Mouse (Mus musculus): Measurements from ENCODE around the gene Vps35l.
A peak's percentile ranks its signal among the peaks of the same experiment; 100 is the strongest.

Gene Vps35l

GRCm38 (mm10) chr7:118817741-118818140, 77.7 kb downstream of the Vps35l start:
- DNase-seq (ENCODE audit: extremely low read depth, low read depth, low spot score) = no peak

GRCm38 (mm10) chr7:118819666-118820065, 79.6 kb downstream of the Vps35l start:
- DNase-seq (ENCODE audit: extremely low read depth, low read depth, low spot score) = no peak

GRCm38 (mm10) chr7:118821356-118821755, 81.3 kb downstream of the Vps35l start:
- no peak for DNase-seq (ENCODE audit: extremely low read depth, low read depth, low spot score)

- no peak for DNase-seq (ENCODE audit: extremely low read depth, low read depth, low spot score)
Measured at GRCm38 (mm10) chr7:118821887-118822556, 82.0 kb downstream of the Vps35l start.

- no peak for DNase-seq (ENCODE audit: extremely low read depth, low read depth, low spot score)
Measured at GRCm38 (mm10) chr7:118824451-118824850, 84.4 kb downstream of the Vps35l start.

GRCm38 (mm10) chr7:118827975-118828416, 88.0 kb downstream of the Vps35l start:
- no peak for DNase-seq (ENCODE audit: extremely low read depth, low read depth, low spot score)

- DNase-seq (ENCODE audit: extremely low read depth, low read depth, low spot score) = no peak
Measured at GRCm38 (mm10) chr7:118837901-118838300, 97.9 kb downstream of the Vps35l start.

- peak; percentile 68 for DNase-seq (ENCODE audit: extremely low read depth, low read depth, low spot score)
Measured at GRCm38 (mm10) chr7:118841030-118841745, 101.2 kb downstream of the Vps35l start.

- no peak for DNase-seq (ENCODE audit: extremely low read depth, low read depth, low spot score)
Measured at GRCm38 (mm10) chr7:118841796-118842195, 101.8 kb downstream of the Vps35l start.

- no peak for DNase-seq (ENCODE audit: extremely low read depth, low read depth, low spot score)
Measured at GRCm38 (mm10) chr7:118842938-118843337, 102.9 kb downstream of the Vps35l start.

- DNase-seq (ENCODE audit: extremely low read depth, low read depth, low spot score) = no peak
Measured at GRCm38 (mm10) chr7:118845141-118845540, 105.1 kb downstream of the Vps35l start.

- no peak for DNase-seq (ENCODE audit: extremely low read depth, low read depth, low spot score)
Measured at GRCm38 (mm10) chr7:118846329-118846728, 106.3 kb downstream of the Vps35l start.

GRCm38 (mm10) chr7:118848796-118849195, 108.8 kb downstream of the Vps35l start:
- DNase-seq (ENCODE audit: extremely low read depth, low read depth, low spot score) = no peak

GRCm38 (mm10) chr7:118849543-118850250, 109.7 kb downstream of the Vps35l start:
- DNase-seq (ENCODE audit: extremely low read depth, low read depth, low spot score) = no peak

- DNase-seq (ENCODE audit: extremely low read depth, low read depth, low spot score) = no peak
Measured at GRCm38 (mm10) chr7:118850676-118851290, 110.8 kb downstream of the Vps35l start.

GRCm38 (mm10) chr7:118851571-118851970, 111.5 kb downstream of the Vps35l start:
- no peak for DNase-seq (ENCODE audit: extremely low read depth, low read depth, low spot score)

GRCm38 (mm10) chr7:118852611-118853010, 112.6 kb downstream of the Vps35l start:
- DNase-seq (ENCODE audit: extremely low read depth, low read depth, low spot score) = no peak

GRCm38 (mm10) chr7:118854606-118855005, 114.6 kb downstream of the Vps35l start:
- no peak for DNase-seq (ENCODE audit: extremely low read depth, low read depth, low spot score)

GRCm38 (mm10) chr7:118855171-118855876, 115.3 kb downstream of the Vps35l start, which contains the start of gene Iqck:
TSS of gene Iqck (plus strand) at chr7:118855752.
- DNase-seq (ENCODE audit: extremely low read depth, low read depth, low spot score) = no peak

GRCm38 (mm10) chr7:118855877-118856304, 115.9 kb downstream of the Vps35l start, which contains the start of gene Knop1:
TSS of gene Knop1 (minus strand) at chr7:118856254.
- DNase-seq (ENCODE audit: extremely low read depth, low read depth, low spot score) = no peak
